Mouse (Mus musculus): ENCODE results near the gene Smoc1. TPM values are rescaled to one million over a fixed set of nuclear protein-coding genes. Genes with fewer than 3 reads are reported as not detected.

Smoc1 gene
- polyA plus RNA-seq, 1 experiment, result 9.8 TPM

- Histone ChIP-seq H3K4me3 (ENCODE audit: control insufficient read depth, low read depth, low read length) (no peak overlapping the region), H3K27ac (ENCODE audit: control insufficient read depth, insufficient read depth, low read depth, low read length) (no peak overlapping the region), H3K4me1 (ENCODE audit: control insufficient read depth, insufficient read depth, low read length) (no peaks in the 10 kb centered on the region), H3K27me3 (ENCODE audit: control insufficient read depth, insufficient read depth, low read length) (no peaks in the 10 kb centered on the region), H3K36me3 (ENCODE audit: control insufficient read depth, insufficient read depth, low read length) (no peaks in the 10 kb centered on the region)
- no peak for TF ChIP-seq POLR2A (IDR thresholded peaks at IDR 0.05; ENCODE audit: control insufficient read depth, low read depth, low read length)
- no peak for TF ChIP-seq CTCF (IDR thresholded peaks at IDR 0.05; ENCODE audit: control insufficient read depth, insufficient read depth, insufficient replicate concordance, low read depth, low read length)
Measured at GRCm38 (mm10) chr12:81225966-81226577, 199.5 kb downstream of the Smoc1 start.

- no peaks in the 10 kb centered on the region for H3K36me3 ChIP-seq (ENCODE audit: control insufficient read depth, insufficient read depth, low read length)
- no peak for TF ChIP-seq POLR2A (IDR thresholded peaks at IDR 0.05; ENCODE audit: control insufficient read depth, low read depth, low read length)
- no peak for TF ChIP-seq CTCF (IDR thresholded peaks at IDR 0.05; ENCODE audit: control insufficient read depth, insufficient read depth, insufficient replicate concordance, low read depth, low read length)
- H3K27ac ChIP-seq (ENCODE audit: control insufficient read depth, insufficient read depth, low read depth, low read length), result no peak overlapping the region
- no peaks in the 10 kb centered on the region for H3K4me1 ChIP-seq (ENCODE audit: control insufficient read depth, insufficient read depth, low read length)
- no peak overlapping the region for H3K4me3 ChIP-seq (ENCODE audit: control insufficient read depth, low read depth, low read length)
- no peaks in the 10 kb centered on the region for H3K27me3 ChIP-seq (ENCODE audit: control insufficient read depth, insufficient read depth, low read length)
Measured at GRCm38 (mm10) chr12:81226590-81226989, 200.0 kb downstream of the Smoc1 start.

DNA sequence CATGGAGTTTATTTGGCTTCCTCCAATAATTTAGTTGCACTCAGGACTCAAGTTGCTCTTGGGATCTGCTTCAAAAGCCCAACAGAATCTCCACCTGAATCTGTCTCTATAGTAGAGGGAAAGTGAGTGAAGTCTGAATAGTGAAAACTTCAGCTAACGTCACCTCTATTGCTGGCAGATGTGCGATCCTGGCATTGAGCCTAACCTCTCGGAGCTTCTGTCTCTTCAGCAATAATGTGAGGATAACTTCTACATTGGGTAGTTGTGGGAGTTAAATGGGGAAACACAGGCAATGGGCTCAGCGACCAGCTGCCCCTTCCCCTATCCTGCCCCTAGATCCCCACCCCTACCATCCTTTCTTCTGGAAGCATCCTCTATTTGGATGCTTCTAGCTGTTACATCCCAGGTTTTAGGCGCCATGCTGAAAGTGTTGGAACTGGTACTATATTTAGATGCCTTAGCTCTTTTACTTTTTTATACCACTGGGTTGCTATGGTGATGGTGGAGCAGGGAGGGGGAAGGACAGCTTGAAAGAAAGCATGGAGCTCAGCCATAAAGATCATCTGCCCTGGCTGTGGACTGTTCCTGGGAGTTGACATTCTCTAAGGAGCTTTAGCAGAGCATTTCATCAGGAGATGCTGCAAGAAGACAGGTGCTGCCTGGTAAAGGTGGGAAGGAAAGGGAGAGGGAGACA lies 201.3 kb downstream of the Smoc1 start:
- TF ChIP-seq POLR2A (IDR thresholded peaks at IDR 0.05; ENCODE audit: control insufficient read depth, low read depth, low read length) (no peak), CTCF (IDR thresholded peaks at IDR 0.05; ENCODE audit: control insufficient read depth, insufficient read depth, insufficient replicate concordance, low read depth, low read length) (no peak)
- Histone ChIP-seq H3K36me3 (ENCODE audit: control insufficient read depth, insufficient read depth, low read length) (no peaks in the 10 kb centered on the region), H3K27me3 (ENCODE audit: control insufficient read depth, insufficient read depth, low read length) (no peaks in the 10 kb centered on the region), H3K4me3 (ENCODE audit: control insufficient read depth, low read depth, low read length) (no peak overlapping the region), H3K4me1 (ENCODE audit: control insufficient read depth, insufficient read depth, low read length) (no peaks in the 10 kb centered on the region), H3K27ac (ENCODE audit: control insufficient read depth, insufficient read depth, low read depth, low read length) (no peak overlapping the region)

GRCm38 (mm10) chr12:81233746-81234380 lies 207.3 kb downstream of the Smoc1 start:
- H3K36me3 ChIP-seq (ENCODE audit: control insufficient read depth, insufficient read depth, low read length), result no peaks in the 10 kb centered on the region
- no peaks in the 10 kb centered on the region for H3K27me3 ChIP-seq (ENCODE audit: control insufficient read depth, insufficient read depth, low read length)
- H3K27ac ChIP-seq (ENCODE audit: control insufficient read depth, insufficient read depth, low read depth, low read length), result no peak overlapping the region
- H3K4me3 ChIP-seq (ENCODE audit: control insufficient read depth, low read depth, low read length), result no peak overlapping the region
- H3K4me1 ChIP-seq (ENCODE audit: control insufficient read depth, insufficient read depth, low read length), result no peaks in the 10 kb centered on the region
- TF ChIP-seq CTCF (IDR thresholded peaks at IDR 0.05; ENCODE audit: control insufficient read depth, insufficient read depth, insufficient replicate concordance, low read depth, low read length) (no peak), POLR2A (IDR thresholded peaks at IDR 0.05; ENCODE audit: control insufficient read depth, low read depth, low read length) (no peak)

- H3K4me3 ChIP-seq (ENCODE audit: control insufficient read depth, low read depth, low read length), result no peak overlapping the region
- no peaks in the 10 kb centered on the region for H3K4me1 ChIP-seq (ENCODE audit: control insufficient read depth, insufficient read depth, low read length)
- no peak for TF ChIP-seq POLR2A (IDR thresholded peaks at IDR 0.05; ENCODE audit: control insufficient read depth, low read depth, low read length)
- no peak for TF ChIP-seq CTCF (IDR thresholded peaks at IDR 0.05; ENCODE audit: control insufficient read depth, insufficient read depth, insufficient replicate concordance, low read depth, low read length)
- H3K27ac ChIP-seq (ENCODE audit: control insufficient read depth, insufficient read depth, low read depth, low read length), result no peak overlapping the region
- no peaks in the 10 kb centered on the region for H3K36me3 ChIP-seq (ENCODE audit: control insufficient read depth, insufficient read depth, low read length)
- H3K27me3 ChIP-seq (ENCODE audit: control insufficient read depth, insufficient read depth, low read length), result no peaks in the 10 kb centered on the region
Measured at GRCm38 (mm10) chr12:81235456-81236330, 209.1 kb downstream of the Smoc1 start.

Other genes with a start within 250 kb of the Smoc1 start
- gene Susd6, start 236.3 kb upstream of the Smoc1 start, polyA plus RNA-seq (2012; rRNA removed), result 46.0 and 48.2 TPM in 2 replicates
- gene Srsf5, start 81.3 kb upstream of the Smoc1 start, polyA plus RNA-seq (2012; rRNA removed), result 223 and 264 TPM in 2 replicates
- gene Slc10a1, start 58.1 kb upstream of the Smoc1 start, polyA plus RNA-seq (2012; rRNA removed), result 0.10 TPM in 2 replicates

All from testis, adult 2 months (tissue).